Mouse (Mus musculus): ENCODE data around the gene Gm10271.

- TF ChIP-seq CTCF (IDR thresholded peaks at IDR 0.05; ENCODE audit: low read depth): no peak
- TF ChIP-seq EP300 (optimal IDR thresholded peaks at IDR 0.05): no peak
Measured at GRCm38 (mm10) chr10:116922161-116922560, 50.2 kb downstream of the Gm10271 start.
